Mouse (Mus musculus): ENCODE data around the gene Map2k5.

GRCm38 (mm10) chr9:63302511-63302910 lies 75.2 kb downstream of the Map2k5 start:
- no peak for TF ChIP-seq POLR2A (IDR thresholded peaks at IDR 0.05; ENCODE audit: insufficient read depth, low read depth, low read length)
- TF ChIP-seq CTCF (IDR thresholded peaks at IDR 0.05; ENCODE audit: insufficient read depth, low read depth, low read length), result no peak

Measured in olfactory bulb, adult 2 months (tissue).